Mouse (Mus musculus) CH12.LX (cell line): ENCODE data around the gene Nes. TPM values are rescaled to one million over a fixed set of nuclear protein-coding genes. Genes with fewer than 3 reads are reported as not detected.

Experiments
- DNase-seq: peaks from one replicate; pipeline ENCODE4 v3.0.0-alpha.2; 2013; ENCODE audit errors: extremely low read depth
- H3K27ac ChIP-seq: 2 replicates; pipeline ENCODE4 v1.5.1; 2012; ENCODE audit warnings: low read depth, mild to moderate bottlenecking, control low read depth, moderate library complexity; ENCODE audit not compliant: insufficient read depth
- H3K27me3 ChIP-seq: replicated peaks from 2 replicates; pipeline ENCODE3; 2012; ENCODE audit warnings: inconsistent platforms
- H3K36me3 ChIP-seq, 2 experiments: replicated peaks in 1 of 2; 2 replicates each; pipeline versions ENCODE3 to v1.6.1; 2012; ENCODE audit warnings: inconsistent platforms in 1 of 2, low read length in 1 of 2, mild to moderate bottlenecking in 1 of 2, mixed read lengths in 1 of 2, moderate library complexity in 1 of 2; ENCODE audit not compliant: control insufficient read depth in 1 of 2, insufficient read depth in 1 of 2
- H3K4me1 ChIP-seq, 2 experiments: 2 replicates each; pipeline ENCODE4 v1.6.1; 2012; ENCODE audit warnings: inconsistent platforms in 1 of 2, moderate library complexity in 1 of 2; ENCODE audit not compliant: insufficient read depth in 2 of 2, control insufficient read depth in 1 of 2
- H3K4me2 ChIP-seq: 2 replicates; pipeline ENCODE4 v1.6.1; 2012; ENCODE audit warnings: low read depth, mild to moderate bottlenecking, control low read depth; ENCODE audit not compliant: poor library complexity, insufficient read depth, severe bottlenecking
- H3K4me3 ChIP-seq, 3 experiments: fragments of 150-350 bp in 1 of 3; sonication (generic) in 1 of 3; replicated peaks in 1 of 3; 2 replicates each; pipeline versions ENCODE3 to v1.5.1; 2011 to 2012; ENCODE audit warnings: low read depth in 2 of 3, low read length in 2 of 3, mild to moderate bottlenecking in 2 of 3, moderate library complexity in 2 of 3, control low read depth in 1 of 3, improper control_type of control experiment in 1 of 3, inconsistent platforms in 1 of 3, mixed read lengths in 1 of 3; ENCODE audit not compliant: poor library complexity in 1 of 3
- H3K79me2 ChIP-seq: replicated peaks from 2 replicates; pipeline ENCODE4 v1.6.1; 2012; ENCODE audit warnings: mild to moderate bottlenecking, moderate library complexity; ENCODE audit not compliant: control insufficient read depth, poor library complexity, insufficient read depth, severe bottlenecking; ENCODE audit errors: extremely low read depth
- H3K9ac ChIP-seq: 2 replicates; pipeline ENCODE4 v1.6.1; 2012; ENCODE audit warnings: low read depth, mild to moderate bottlenecking, control low read depth, moderate library complexity; ENCODE audit not compliant: insufficient read depth
- H3K9me3 ChIP-seq: replicated peaks from 2 replicates; pipeline ENCODE3; 2012; ENCODE audit warnings: low read length, inconsistent platforms, mixed read lengths
- CTCF ChIP-seq, 2 experiments: IDR thresholded peaks in 1 of 2; conservative IDR thresholded peaks in 1 of 2; 2 replicates each; pipeline ENCODE4 v1.5.1; 2011 to 2012; ENCODE audit warnings: low read depth in 2 of 2, low read length in 2 of 2, improper control_type of control experiment in 1 of 2, inconsistent platforms in 1 of 2, mild to moderate bottlenecking in 1 of 2, moderate library complexity in 1 of 2
- E2F4 ChIP-seq: IDR thresholded peaks from 2 replicates; pipeline ENCODE4 v1.6.1; 2011; ENCODE audit warnings: low read depth, low read length, improper control_type of control experiment; ENCODE audit not compliant: insufficient replicate concordance
- EP300 ChIP-seq: IDR thresholded peaks from 2 replicates; pipeline ENCODE4 v1.6.1; 2011; ENCODE audit warnings: low read length, improper control_type of control experiment
- ETS1 ChIP-seq: conservative IDR thresholded peaks from 2 replicates; pipeline ENCODE4 v1.6.1; 2012; ENCODE audit warnings: low read depth, mild to moderate bottlenecking, inconsistent platforms, low read length, improper control_type of control experiment, moderate library complexity
- GABPA ChIP-seq: IDR thresholded peaks from 2 replicates; pipeline ENCODE4 v1.6.1; 2012; ENCODE audit warnings: low read depth, low read length, improper control_type of control experiment, inconsistent platforms; ENCODE audit not compliant: insufficient replicate concordance
- MAX ChIP-seq: IDR thresholded peaks from 2 replicates; pipeline ENCODE4 v1.6.1; 2011; ENCODE audit warnings: low read length, improper control_type of control experiment
- MAZ ChIP-seq: IDR thresholded peaks from 2 replicates; pipeline ENCODE4 v1.6.1; 2012; ENCODE audit warnings: low read depth, mild to moderate bottlenecking, inconsistent platforms, low read length, improper control_type of control experiment, moderate library complexity
- NRF1 ChIP-seq: IDR thresholded peaks from 2 replicates; pipeline ENCODE4 v1.6.1; 2014; ENCODE audit warnings: low read depth, mild to moderate bottlenecking, inconsistent platforms, low read length, improper control_type of control experiment, moderate library complexity
- POLR2A ChIP-seq: IDR thresholded peaks from 2 replicates; pipeline ENCODE4 v1.6.1; 2011; ENCODE audit warnings: low read depth, mild to moderate bottlenecking, improper control_type of control experiment, low read length
- RAD21 ChIP-seq: IDR thresholded peaks from 2 replicates; pipeline ENCODE4 v1.6.1; 2011; ENCODE audit warnings: low read depth, mild to moderate bottlenecking, low read length, improper control_type of control experiment, moderate library complexity
- ZC3H11A ChIP-seq: IDR thresholded peaks from 2 replicates; pipeline ENCODE4 v1.6.1; 2012; ENCODE audit warnings: low read depth, mild to moderate bottlenecking, inconsistent platforms, low read length, improper control_type of control experiment
- ZKSCAN1 ChIP-seq: IDR thresholded peaks from 2 replicates; pipeline ENCODE4 v1.6.1; 2012; ENCODE audit warnings: low read depth, inconsistent platforms, low read length, improper control_type of control experiment, borderline replicate concordance
- ZMIZ1 ChIP-seq: IDR thresholded peaks from 2 replicates; pipeline ENCODE4 v1.6.1; 2012; ENCODE audit warnings: low read depth, mild to moderate bottlenecking, inconsistent platforms, low read length, improper control_type of control experiment
- dilution Hi-C: fragments of 300-500 bp; cut with MboI; formaldehyde crosslinking; loops from 2 replicates; pipeline ENCODE4 v1.14.3; 2020; ENCODE audit warnings: low sequenced_read_pairs; ENCODE audit not compliant: extremely low pct_unique_long_range_greater_than_20kb, extremely low pct_ligation_motif_present
- in situ Hi-C: fragments of 300-500 bp; cut with MboI; formaldehyde crosslinking; loops from 3 replicates; pipeline ENCODE4 v1.14.3; 2019; ENCODE audit warnings: low sequenced_read_pairs, low pct_ligation_motif_present, low pct_unique_long_range_greater_than_20kb, mixed read lengths
- polyA plus RNA-seq: library from polyadenylated mRNA; unstranded; fragments of >175 nt; gene quantifications from 2 replicates; pipeline ENCODE4 v1.2.1, GENCODE M21; 2012; ENCODE audit warnings: low read depth; ENCODE audit not compliant: insufficient read length
- total RNA-seq, 2 experiments: library from RNA; depleted of rRNA; stranded (reverse); fragments of 300-350 nt in 1 of 2; fragments of >200 nt in 1 of 2; gene quantifications; 2 replicates each; pipeline ENCODE4 v1.2.3; 2012 to 2014

Gene Nes
- total and polyA plus RNA-seq, 3 experiments = 0.04 TPM; not detected in 1

GRCm38 (mm10) chr3:87958056-87958455 is 12.8 kb upstream of the Nes start:
- H3K36me3 ChIP-seq = no peaks in the 10 kb centered on the region
- peaks cover 47% of the 10 kb centered on the region for H3K27me3 ChIP-seq
- no peak overlapping the region for H3K27ac ChIP-seq
- no peak overlapping the region for H3K4me2 ChIP-seq
- no peaks in the 10 kb centered on the region for H3K9me3 ChIP-seq
- TF ChIP-seq NRF1 = no peak
- TF ChIP-seq, all 38 proteins: peak for 0
- in situ Hi-C loops (no loop called here), dilution Hi-C loops (no loop called here)
- Histone ChIP-seq H3K9ac (no peak overlapping the region), H3K4me1 (peaks cover 0 to 4% of the 10 kb centered on the region in 2 experiments; a peak in 2 of 4 replicates), H3K4me3 (no peak overlapping the region), H3K79me2 (no peaks in the 10 kb centered on the region)
- no peak for DNase-seq

GRCm38 (mm10) chr3:87958476-87958875 is 12.4 kb upstream of the Nes start:
- in situ Hi-C loops = no loop called here
- H3K79me2 ChIP-seq = no peaks in the 10 kb centered on the region
- dilution Hi-C loops = no loop called here
- no peaks in the 10 kb centered on the region for H3K9me3 ChIP-seq
- no peak overlapping the region for H3K27ac ChIP-seq
- no peak overlapping the region for H3K4me2 ChIP-seq
- peaks cover 52% of the 10 kb centered on the region for H3K27me3 ChIP-seq
- H3K4me3 ChIP-seq = no peak overlapping the region
- no peak overlapping the region for H3K9ac ChIP-seq
- H3K4me1 ChIP-seq = peaks cover 0 to 4% of the 10 kb centered on the region in 2 experiments; a peak in 2 of 4 replicates
- no peak for DNase-seq
- no peaks in the 10 kb centered on the region for H3K36me3 ChIP-seq
- TF ChIP-seq ZKSCAN1 (no peak), EP300 (no peak), MAZ (no peak), POLR2A (no peak)

GRCm38 (mm10) chr3:87958967-87959366 is 11.9 kb upstream of the Nes start:
- peaks cover 54% of the 10 kb centered on the region for H3K27me3 ChIP-seq
- H3K4me3 ChIP-seq = no peak overlapping the region
- no peak for TF ChIP-seq ZC3H11A
- TF ChIP-seq MAX = no peak
- TF ChIP-seq ZMIZ1 = no peak
- no peak for TF ChIP-seq RAD21
- TF ChIP-seq CTCF (conservative IDR thresholded peaks at IDR 0.05 in 1 of 2, IDR thresholded peaks at IDR 0.05 in 1 of 2; ENCODE audit: low read depth in 2 of 2, low read length in 2 of 2) = no peak
- no peak for TF ChIP-seq E2F4
- TF ChIP-seq ETS1 = no peak
- TF ChIP-seq ZKSCAN1 = no peak
- no peak for TF ChIP-seq GABPA
- no peak for TF ChIP-seq NRF1
- H3K27ac ChIP-seq = no peak overlapping the region
- H3K4me1 ChIP-seq = peaks cover 0 to 4% of the 10 kb centered on the region in 2 experiments; a peak in 2 of 4 replicates
- H3K79me2 ChIP-seq = no peaks in the 10 kb centered on the region
- no peaks in the 10 kb centered on the region for H3K9me3 ChIP-seq
- dilution Hi-C loops (no loop called here), in situ Hi-C loops (no loop called here)
- H3K9ac ChIP-seq = no peak overlapping the region
- DNase-seq = no peak
- H3K4me2 ChIP-seq = no peak overlapping the region
- no peaks in the 10 kb centered on the region for H3K36me3 ChIP-seq
